Mouse (Mus musculus) forebrain, embryonic 15.5 days (tissue): ENCODE measurements at regions not wholly inside any gene's neighbourhood (a gene's known extent, or its start where the extent isn't known, plus 50 kb on each side); places are given as distances from the start of the nearest gene placed in this dataset.

Source experiments
- ATAC-seq: fragments of 200-750 bp; cut with Nextera tagmentation; replicated peaks from 2 replicates; pipeline ENCODE4 v1.8.0; 2017; ENCODE audit warnings: mild to moderate bottlenecking, moderate TSS enrichment, moderate library complexity
- H3K27ac ChIP-seq: fragments of 300-500 bp; sonication (generic); replicated peaks from 2 replicates; pipeline ENCODE4 v1.5.1; 2015; ENCODE audit warnings: mild to moderate bottlenecking, inconsistent platforms
- H3K27me3 ChIP-seq: fragments of 300-500 bp; sonication (generic); 2 replicates; pipeline ENCODE4 v1.6.1; 2015; ENCODE audit warnings: inconsistent platforms
- H3K36me3 ChIP-seq: fragments of 300-500 bp; sonication (generic); 2 replicates; pipeline ENCODE4 v1.6.1; 2015; ENCODE audit warnings: mild to moderate bottlenecking, inconsistent platforms
- H3K4me1 ChIP-seq: fragments of 300-500 bp; sonication (generic); 2 replicates; pipeline ENCODE4 v1.6.1; 2015; ENCODE audit warnings: inconsistent platforms
- H3K4me2 ChIP-seq: fragments of 300-500 bp; sonication (generic); replicated peaks from 2 replicates; pipeline ENCODE4 v1.6.1; 2015; ENCODE audit warnings: mild to moderate bottlenecking, inconsistent platforms
- H3K4me3 ChIP-seq: fragments of 300-500 bp; sonication (generic); 2 replicates; pipeline ENCODE4 v1.5.1; 2015; ENCODE audit warnings: mild to moderate bottlenecking, inconsistent platforms
- H3K9ac ChIP-seq: fragments of 300-500 bp; sonication (generic); replicated peaks from 2 replicates; pipeline ENCODE4 v1.6.1; 2015; ENCODE audit warnings: mild to moderate bottlenecking, inconsistent platforms
- H3K9me3 ChIP-seq: fragments of 300-500 bp; sonication (generic); 2 replicates; pipeline ENCODE4 v1.6.1; 2016; ENCODE audit warnings: inconsistent platforms
- WGBS: fragments of 180-500 bp; shearing (Covaris S2); methylation state at CpG from one replicate; pipeline ENCODE4 v1.1.7; 2015; ENCODE audit warnings: mixed read lengths; 5-methylcytosine and 5-hydroxymethylcytosine counted together

GRCm38 (mm10) chr13:111356520-111357456 is 102.0 kb downstream of the Actbl2 start:
- Histone ChIP-seq H3K27me3 (no peaks in the 10 kb centered on the region), H3K36me3 (no peaks in the 10 kb centered on the region), H3K9me3 (no peaks in the 10 kb centered on the region), H3K27ac (no peak overlapping the region), H3K4me1 (no peaks in the 10 kb centered on the region), H3K9ac (no peak overlapping the region), H3K4me2 (no peak overlapping the region), H3K4me3 (no peak overlapping the region)
- ATAC-seq = 0 out of 2 replicates have a peak, but pooled peaks have one; percentile 23
- WGBS = 65% methylated on average over 9 of the region's 9 CpGs

- no peak overlapping the region for H3K4me2 ChIP-seq
- WGBS = 63% methylated on average over 4 of the region's 4 CpGs
- no peak for ATAC-seq
- no peak overlapping the region for H3K9ac ChIP-seq
- no peaks in the 10 kb centered on the region for H3K9me3 ChIP-seq
- H3K27me3 ChIP-seq = no peaks in the 10 kb centered on the region
- no peak overlapping the region for H3K27ac ChIP-seq
- no peaks in the 10 kb centered on the region for H3K36me3 ChIP-seq
- peaks cover 5% of the 10 kb centered on the region; the same call in 1 of the 2 replicates for H3K4me1 ChIP-seq
- no peak overlapping the region for H3K4me3 ChIP-seq
Observed at GRCm38 (mm10) chr13:111361456-111361855, 106.6 kb downstream of the Actbl2 start.

- no peaks in the 10 kb centered on the region for H3K27me3 ChIP-seq
- H3K4me1 ChIP-seq = peaks cover 5% of the 10 kb centered on the region; the same call in 1 of the 2 replicates
- peak; percentile 82 for ATAC-seq
Observed at GRCm38 (mm10) chr13:111363176-111363739, 108.4 kb downstream of the Actbl2 start.

DNA sequence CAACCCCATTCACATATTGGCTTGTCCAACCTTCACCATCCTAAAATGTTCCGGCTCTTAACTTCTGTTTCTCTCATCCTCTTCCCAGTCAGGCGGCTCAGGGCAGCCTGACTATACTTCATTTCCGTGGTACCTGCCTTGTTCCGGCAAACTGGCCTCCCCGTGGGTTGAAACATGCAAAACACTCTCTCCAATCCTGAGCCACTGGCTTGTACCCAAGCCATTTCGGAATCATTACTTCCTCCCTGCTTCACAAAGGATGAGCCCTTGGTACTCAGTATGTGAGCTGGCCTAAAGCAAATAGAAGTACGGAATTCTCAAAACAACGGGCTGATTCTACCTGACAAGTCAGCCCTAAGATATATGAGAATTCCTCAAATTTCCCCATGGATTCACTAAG is 112.1 kb downstream of the Actbl2 start:
- Histone ChIP-seq H3K27ac (no peak overlapping the region), H3K4me2 (no peak overlapping the region), H3K9ac (no peak overlapping the region), H3K4me3 (no peak overlapping the region), H3K4me1 (peaks cover 5% of the 10 kb centered on the region; the same call in 1 of the 2 replicates), H3K27me3 (no peaks in the 10 kb centered on the region), H3K36me3 (no peaks in the 10 kb centered on the region), H3K9me3 (no peaks in the 10 kb centered on the region)
- 89% methylated on average over 8 of the region's 8 CpGs for WGBS
- no peak for ATAC-seq

More at GRCm38 (mm10) chr13:111363176-111363739, 108.4 kb downstream of the Actbl2 start:
- WGBS = 17% methylated on average over 5 of the region's 5 CpGs
- H3K27ac ChIP-seq = no peak overlapping the region
- H3K4me3 ChIP-seq = no peak overlapping the region
- no peaks in the 10 kb centered on the region for H3K36me3 ChIP-seq
- no peak overlapping the region for H3K9ac ChIP-seq
- no peak overlapping the region for H3K4me2 ChIP-seq
- H3K9me3 ChIP-seq = no peaks in the 10 kb centered on the region

GRCm38 (mm10) chr13:111367620-111368019 is 112.8 kb downstream of the Actbl2 start:
- Histone ChIP-seq H3K9ac (no peak overlapping the region), H3K4me3 (no peak overlapping the region), H3K27me3 (no peaks in the 10 kb centered on the region), H3K36me3 (no peaks in the 10 kb centered on the region), H3K27ac (no peak overlapping the region), H3K9me3 (no peaks in the 10 kb centered on the region), H3K4me1 (peaks cover 5% of the 10 kb centered on the region; the same call in 1 of the 2 replicates), H3K4me2 (no peak overlapping the region)
- ATAC-seq = no peak
- 59% methylated on average over 3 of the region's 3 CpGs for whole genome bisulfite sequencing

GRCm38 (mm10) chr13:111369916-111370315 is 115.1 kb downstream of the Actbl2 start:
- H3K27me3 ChIP-seq = no peaks in the 10 kb centered on the region
- H3K4me3 ChIP-seq = no peak overlapping the region
- no peak overlapping the region for H3K27ac ChIP-seq
- H3K9ac ChIP-seq = no peak overlapping the region
- H3K9me3 ChIP-seq = no peaks in the 10 kb centered on the region
- no peak overlapping the region for H3K4me2 ChIP-seq
- H3K4me1 ChIP-seq = no peaks in the 10 kb centered on the region
- ATAC-seq = no peak
- 65% methylated on average over 3 of the region's 3 CpGs for WGBS
- no peaks in the 10 kb centered on the region for H3K36me3 ChIP-seq

DNA sequence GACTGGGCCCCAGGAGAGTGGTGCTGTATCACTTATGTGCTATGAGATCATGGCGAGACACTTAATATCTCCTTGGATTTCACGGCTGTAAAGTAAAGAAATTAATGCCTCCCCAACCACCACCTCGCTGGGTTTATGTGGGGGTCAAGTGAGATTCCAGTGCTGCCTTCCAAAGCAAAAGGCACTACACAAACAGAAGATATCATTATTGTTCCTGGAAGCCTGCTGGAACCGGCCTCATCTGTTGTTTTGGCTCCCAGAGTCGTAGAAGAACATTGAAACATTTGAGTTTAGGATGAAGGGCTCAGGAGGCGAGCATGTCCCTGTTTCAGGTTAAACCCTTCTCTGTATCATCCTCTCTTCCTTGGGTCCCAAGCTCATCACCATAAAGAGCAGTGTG is 116.6 kb downstream of the Gpbp1 start:
- Histone ChIP-seq H3K4me2 (no peak overlapping the region), H3K27me3 (no peaks in the 10 kb centered on the region), H3K4me1 (no peaks in the 10 kb centered on the region), H3K36me3 (no peaks in the 10 kb centered on the region), H3K9me3 (no peaks in the 10 kb centered on the region), H3K9ac (no peak overlapping the region), H3K4me3 (no peak overlapping the region), H3K27ac (no peak overlapping the region)
- ATAC-seq = no peak
- 78% methylated on average over 6 of the region's 6 CpGs for WGBS

DNA sequence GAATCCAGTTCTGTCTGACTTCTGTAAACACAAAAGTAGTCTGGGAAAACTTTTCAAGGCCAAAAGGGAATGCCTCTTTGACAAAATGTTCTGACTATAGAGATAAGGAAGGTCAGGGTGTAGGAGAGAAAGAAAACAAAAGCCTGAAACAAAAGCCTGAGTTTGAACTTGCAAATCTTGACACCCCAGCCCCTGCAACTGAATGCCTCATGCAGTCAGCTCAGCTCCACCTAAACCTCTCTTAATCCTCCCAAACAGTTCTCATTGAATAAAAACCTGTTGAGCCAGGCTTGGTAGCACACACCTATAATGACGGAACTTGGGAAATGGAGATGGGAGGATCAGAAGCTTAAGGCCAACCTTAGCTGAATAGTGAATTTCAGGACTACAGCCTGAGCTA is 116.1 kb downstream of the Gpbp1 start:
- no peak for ATAC-seq
- no peaks in the 10 kb centered on the region for H3K9me3 ChIP-seq
- no peak overlapping the region for H3K4me3 ChIP-seq
- H3K27me3 ChIP-seq = no peaks in the 10 kb centered on the region
- H3K9ac ChIP-seq = no peak overlapping the region
- no peaks in the 10 kb centered on the region for H3K36me3 ChIP-seq
- WGBS = 48% methylated on average over 1 of the region's 1 CpGs
- H3K4me1 ChIP-seq = no peaks in the 10 kb centered on the region
- no peak overlapping the region for H3K4me2 ChIP-seq
- no peak overlapping the region for H3K27ac ChIP-seq
